Mouse (Mus musculus) kidney, postnatal 4 days (tissue): ENCODE data around the gene Rab40c.

Experiments
- DNase-seq, 2 experiments: peaks; one replicate each; pipeline ENCODE4 v3.0.0; 2021; ENCODE audit warnings: mixed read lengths in 2 of 2

Rab40c gene

GRCm38 (mm10) chr17:25945517-25946155, 26.1 kb upstream of the Rab40c start:
- DNase-seq: peak; percentile 56 to 72

GRCm38 (mm10) chr17:25944366-25945163, 25.0 kb upstream of the Rab40c start, which contains the start of the genes Pigq and Nhlrc4:
TSS of gene Pigq (minus strand) at chr17:25944936.
TSS of gene Nhlrc4 (minus strand) at chr17:25944961.
- DNase-seq: no peak

GRCm38 (mm10) chr17:25943769-25944168, 24.2 kb upstream of the Rab40c start:
- DNase-seq: no peak

GRCm38 (mm10) chr17:25943221-25943620, 23.7 kb upstream of the Rab40c start:
- no peak for DNase-seq

- no peak for DNase-seq
Observed at GRCm38 (mm10) chr17:25942597-25943151, 23.1 kb upstream of the Rab40c start.

DNA sequence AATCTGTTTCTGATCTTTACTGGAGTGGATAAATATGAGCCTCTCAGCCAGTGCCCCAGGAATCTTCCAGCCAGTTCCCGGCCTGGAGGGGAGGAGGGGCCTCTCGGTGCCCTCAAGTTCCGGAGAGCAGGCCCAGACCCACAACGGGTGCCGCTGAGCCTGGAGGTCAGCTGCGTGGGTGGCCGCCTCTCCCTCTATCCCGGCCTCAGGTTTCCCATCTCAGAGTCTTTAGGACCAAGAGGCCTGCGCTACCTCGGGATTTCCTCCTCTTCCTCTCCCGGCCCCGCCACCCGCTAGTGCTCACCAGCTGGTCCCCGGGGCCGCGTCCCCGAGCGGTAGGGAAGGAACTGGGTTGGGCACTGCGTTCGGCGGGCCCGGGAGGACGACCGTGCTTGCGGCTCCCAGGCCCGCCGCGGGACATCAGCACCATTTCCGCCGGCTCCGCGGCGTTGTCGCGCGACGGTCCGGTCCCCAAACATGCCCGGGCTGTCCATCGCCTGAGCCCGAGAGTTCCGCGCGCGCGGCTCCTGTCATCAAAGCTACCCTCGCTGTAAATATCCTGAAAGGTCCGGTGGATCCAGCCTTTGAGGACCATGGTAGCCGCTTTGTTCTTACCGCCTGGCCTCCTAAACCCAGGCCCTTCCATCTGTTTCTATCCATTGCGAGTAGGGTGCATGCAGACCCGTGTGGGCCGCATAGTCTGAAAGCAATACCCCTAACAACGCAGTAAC, 22.1 kb upstream of the Rab40c start:
- peak; percentile 88 to 90 for DNase-seq

GRCm38 (mm10) chr17:25934526-25934925, 15.0 kb upstream of the Rab40c start:
- DNase-seq: no peak

DNA sequence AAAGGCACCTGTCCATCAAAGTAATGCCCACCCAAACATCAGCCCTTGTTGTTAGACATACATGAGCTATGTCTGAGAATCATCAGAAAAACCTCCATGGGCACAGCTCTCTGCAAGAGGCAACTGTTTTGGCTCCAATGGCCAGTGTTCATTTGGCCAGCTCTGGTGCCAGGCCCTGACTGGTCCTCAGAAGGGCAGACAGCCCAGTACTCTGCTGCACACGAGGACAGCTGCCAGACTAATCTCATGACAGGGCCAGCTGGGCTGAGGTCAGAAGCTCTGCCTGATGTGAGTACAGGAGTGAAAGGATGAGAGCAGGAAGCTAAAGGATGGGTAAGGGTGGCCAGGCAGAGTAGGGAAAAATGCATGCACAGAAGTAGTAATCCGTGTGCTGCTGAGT, 5.8 kb upstream of the Rab40c start:
- no peak for DNase-seq

DNA sequence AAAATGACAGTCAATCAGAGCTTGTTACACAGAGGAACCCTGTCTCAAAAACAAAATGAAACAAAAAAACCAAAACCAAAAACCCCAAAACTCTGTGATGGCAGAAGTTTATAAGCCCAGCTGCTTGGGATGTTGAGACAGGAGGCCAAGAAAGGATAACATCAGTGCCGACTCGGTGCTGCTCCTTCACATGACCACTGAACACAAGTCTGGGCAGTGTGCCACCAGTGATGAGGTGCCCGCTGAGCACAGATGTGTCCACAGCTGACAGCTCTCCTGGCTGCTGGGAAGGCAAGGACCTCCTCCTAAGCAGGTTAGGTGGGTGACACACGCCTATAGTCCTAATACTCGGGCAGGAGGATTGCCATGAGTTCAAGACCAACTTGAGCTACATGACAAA, 2.6 kb upstream of the Rab40c start:
- DNase-seq: no peak

GRCm38 (mm10) chr17:25919786-25920642, 487 bp upstream of the Rab40c start:
- DNase-seq: peak; percentile 100

GRCm38 (mm10) chr17:25918037-25918750, 1.3 kb downstream of the Rab40c start:
- no peak for DNase-seq

DNA sequence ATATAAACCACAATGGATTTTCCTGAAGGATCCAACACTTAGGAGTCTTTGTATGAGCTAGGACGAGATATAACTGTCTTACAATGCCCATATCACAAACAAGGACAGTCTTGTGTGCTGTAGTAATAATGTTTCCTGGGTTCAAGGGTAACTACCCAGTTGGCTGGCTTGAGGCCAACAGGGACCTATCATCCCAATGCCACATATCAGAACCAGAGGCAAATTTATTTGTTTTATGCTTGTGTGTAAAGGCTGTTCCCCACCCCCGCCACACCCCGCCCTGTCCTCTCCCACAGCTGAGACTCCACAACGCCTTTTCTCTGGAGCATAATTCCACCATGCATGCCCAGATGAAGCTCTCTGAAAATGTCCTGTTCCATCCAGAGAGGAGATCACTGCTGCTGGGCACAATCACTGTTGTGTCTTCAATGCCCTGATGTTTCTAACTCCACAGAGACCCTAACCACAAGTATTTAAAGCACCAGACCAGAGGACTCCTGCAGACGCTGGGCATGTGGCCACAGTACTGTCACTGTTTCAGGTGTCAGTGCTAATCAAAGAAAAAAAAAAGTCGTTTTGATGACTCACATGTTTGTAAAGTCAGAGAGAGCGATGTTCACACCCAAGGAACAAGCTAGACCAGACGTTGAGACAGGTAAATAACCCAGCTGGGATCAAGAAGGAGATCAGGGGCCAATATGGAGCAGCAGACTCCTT, 2.4 kb downstream of the Rab40c start:
- DNase-seq: no peak

GRCm38 (mm10) chr17:25914295-25914694, 5.2 kb downstream of the Rab40c start:
- no peak for DNase-seq

DNA sequence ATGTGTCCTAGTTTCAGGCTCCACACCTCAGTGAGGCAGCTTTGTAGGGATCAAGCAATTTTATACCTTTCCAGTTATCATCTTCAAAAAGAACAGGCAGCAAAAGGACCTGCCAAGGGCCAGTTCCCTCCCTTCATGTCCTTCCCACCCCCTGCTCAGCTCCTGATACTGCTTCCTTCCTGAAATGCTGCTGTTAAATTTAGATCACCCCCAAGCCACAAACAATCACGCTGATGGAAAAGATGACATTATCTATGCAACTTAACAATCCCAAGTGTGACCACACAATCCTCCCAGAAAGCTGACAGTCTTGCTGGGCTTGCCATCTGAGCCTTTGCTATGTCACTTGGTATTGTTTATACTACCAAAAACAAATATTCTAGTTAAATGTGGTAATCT, 5.7 kb downstream of the Rab40c start:
- DNase-seq: no peak

GRCm38 (mm10) chr17:25913186-25913876, 6.2 kb downstream of the Rab40c start:
- peak in 1 of 2 experiments; percentile 17 for DNase-seq

DNA sequence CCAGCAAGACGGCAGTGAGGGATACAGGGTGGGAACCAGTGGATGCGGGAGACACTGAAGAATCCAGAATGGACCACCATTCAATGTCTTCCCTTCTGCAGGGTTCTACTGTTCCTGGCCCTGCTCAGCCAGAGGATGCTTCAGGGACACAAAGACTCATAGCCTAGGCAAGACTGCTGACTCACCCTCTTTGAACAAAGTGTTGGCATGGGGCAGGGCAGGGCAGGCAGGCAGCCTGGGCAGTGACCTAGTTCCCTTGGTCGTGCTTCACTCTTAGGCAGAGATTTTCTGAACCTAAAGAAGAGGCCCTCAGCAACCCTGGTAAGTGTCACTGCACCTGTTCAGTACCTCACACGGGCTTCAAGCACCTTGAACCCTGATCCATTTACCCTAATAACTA, 7.7 kb downstream of the Rab40c start:
- no peak for DNase-seq

GRCm38 (mm10) chr17:25907640-25908039, 11.9 kb downstream of the Rab40c start:
- DNase-seq: no peak

GRCm38 (mm10) chr17:25903061-25903460, 16.5 kb downstream of the Rab40c start:
- no peak for DNase-seq

DNA sequence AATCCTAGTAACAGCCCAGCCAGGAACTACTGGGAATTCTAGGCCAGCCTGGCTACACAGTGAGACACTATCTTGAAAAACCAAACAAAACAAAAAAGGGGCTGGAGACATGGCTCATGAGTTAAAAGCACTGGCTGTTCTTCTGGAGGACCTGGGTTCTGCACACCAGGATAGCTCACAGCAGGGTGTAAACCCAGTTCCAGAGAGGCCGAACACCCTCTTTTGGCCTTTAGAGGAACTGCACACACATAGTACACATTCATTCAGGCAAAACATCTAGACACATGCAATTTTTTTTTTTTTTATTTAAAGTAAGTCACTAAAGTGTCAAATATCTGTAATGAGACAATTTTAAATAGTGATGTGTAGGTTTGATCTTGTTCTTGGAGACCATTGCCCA, 19.3 kb downstream of the Rab40c start:
- no peak for DNase-seq

DNA sequence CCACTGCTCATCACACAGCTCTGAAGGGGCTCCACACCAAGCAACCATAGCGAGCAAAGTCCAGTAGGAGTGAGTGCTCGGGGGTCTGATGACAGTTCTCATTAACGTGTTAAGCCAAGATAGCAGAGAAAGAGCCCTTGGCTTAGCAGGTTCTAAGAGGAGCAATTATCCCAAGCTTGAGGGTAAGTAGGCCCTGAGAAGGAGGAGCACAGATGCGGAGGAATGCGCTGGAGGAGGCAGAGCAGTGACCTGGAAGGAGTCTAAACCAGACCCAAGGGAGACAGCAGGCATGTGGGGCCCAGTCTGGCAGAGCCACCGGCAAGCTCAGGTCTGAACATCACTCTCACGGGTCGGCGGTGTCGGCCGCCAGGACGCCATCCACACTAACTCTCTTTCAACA, 23.6 kb downstream of the Rab40c start:
- peak in 1 of 2 experiments; percentile 30 for DNase-seq
